Mouse (Mus musculus): ENCODE measurements around the gene Fance.

DNA sequence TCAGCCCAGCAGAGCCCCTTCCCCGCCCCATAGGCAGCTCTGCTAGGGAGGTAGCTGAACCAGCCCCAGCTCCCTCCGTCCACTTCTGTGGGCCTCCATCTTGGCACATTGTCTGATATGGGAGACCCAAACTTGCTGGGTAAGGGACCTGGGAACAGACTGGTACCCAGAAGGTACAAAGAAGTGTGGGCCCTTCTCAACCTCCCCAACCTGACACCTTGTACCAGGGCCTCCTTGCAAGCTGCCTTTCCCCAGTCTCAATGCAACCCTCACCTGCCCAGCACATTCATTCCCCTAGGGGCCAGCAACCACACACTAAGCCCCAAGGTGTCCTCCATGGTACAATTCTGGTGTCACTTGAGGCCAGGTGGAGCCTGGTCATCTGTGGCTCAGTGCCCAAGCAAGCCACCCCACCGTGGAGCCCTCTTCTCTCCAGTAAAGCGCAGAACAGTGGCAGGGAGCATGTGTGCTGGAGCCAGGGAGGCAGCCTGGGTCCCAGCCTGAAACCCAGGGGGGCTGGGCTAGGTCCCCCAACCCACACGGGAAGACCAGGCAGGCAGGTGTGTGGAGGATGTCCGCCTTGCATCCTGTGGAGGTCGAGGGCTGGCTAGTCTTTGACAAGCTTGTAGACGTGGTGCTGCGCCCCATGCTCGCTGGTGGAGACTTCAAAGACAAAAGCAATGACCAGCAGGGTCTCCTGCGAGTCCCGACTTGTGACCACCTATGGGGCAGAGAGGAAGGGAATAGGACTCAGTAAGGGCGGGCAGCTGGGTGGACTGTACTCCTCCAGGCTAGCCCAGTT lies 19.0 kb downstream of the Fance start:
- TF ChIP-seq POLR2A (IDR thresholded peaks at IDR 0.05; ENCODE audit: borderline replicate concordance, low read depth, low read length) (no peak), CTCF (IDR thresholded peaks at IDR 0.05; ENCODE audit: low read depth, low read length) (no peak)
